Mouse (Mus musculus) right cerebral cortex, postnatal 14 days (tissue): Measurements from ENCODE around the gene Gm47791.

Experiments
- DNase-seq: peaks from one replicate; pipeline ENCODE4 v3.0.0; 2022

Gm47791 gene

DNA sequence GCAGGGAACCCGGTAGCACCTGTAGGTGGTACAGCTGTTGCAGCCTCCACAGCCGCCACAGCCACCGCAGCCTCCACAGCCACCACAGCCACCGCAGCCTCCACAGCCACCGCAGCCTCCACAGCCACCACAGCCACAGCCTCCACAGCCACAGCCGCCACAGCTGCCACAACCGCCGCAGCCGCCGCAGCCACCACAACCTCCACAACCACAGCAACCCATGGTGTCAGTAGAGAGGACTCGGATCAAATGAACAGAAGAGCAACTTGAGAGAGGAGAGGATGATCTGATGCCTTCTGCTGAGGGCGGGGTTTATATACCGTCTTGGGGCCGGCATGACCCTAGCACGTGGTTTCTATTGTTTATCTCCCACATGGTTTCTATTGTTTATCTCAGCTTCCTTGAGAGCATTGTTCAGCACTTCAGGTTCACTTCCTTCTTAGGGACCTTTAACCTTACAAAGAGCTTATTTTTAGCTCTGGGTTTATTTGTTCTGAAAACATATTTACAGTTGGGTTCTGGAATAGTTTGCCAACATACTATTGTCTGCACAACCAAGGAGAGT is at the start of gene Gm47791:
Gene Gm47791, minus strand, starts transcription at position 222 of the 565 bp plus-strand sequence.
- no peak for DNase-seq

GRCm38 (mm10) chr1:82820626-82821186 is 49.7 kb upstream of the Gm47791 start:
- no peak for DNase-seq

DNA sequence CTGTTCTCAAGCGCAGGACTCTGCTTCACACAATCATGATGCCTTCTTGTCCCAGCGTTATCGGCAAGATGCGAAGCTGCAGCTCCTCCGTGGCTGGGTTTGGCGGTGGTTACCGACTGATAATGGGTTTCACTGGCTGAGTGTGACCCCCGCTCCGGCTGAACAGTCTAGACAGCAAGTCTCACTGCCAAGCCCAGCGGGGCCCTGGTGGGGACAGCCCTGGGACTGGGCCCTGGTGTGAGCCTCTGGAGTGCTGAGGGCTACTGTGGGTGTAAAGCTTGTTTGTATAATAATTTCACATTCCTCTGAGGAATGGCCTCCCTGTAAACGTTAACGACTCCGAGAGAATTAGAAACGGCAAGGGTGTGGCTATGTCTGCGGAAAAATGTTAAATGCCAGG is 49.1 kb upstream of the Gm47791 start:
- no peak for DNase-seq

DNA sequence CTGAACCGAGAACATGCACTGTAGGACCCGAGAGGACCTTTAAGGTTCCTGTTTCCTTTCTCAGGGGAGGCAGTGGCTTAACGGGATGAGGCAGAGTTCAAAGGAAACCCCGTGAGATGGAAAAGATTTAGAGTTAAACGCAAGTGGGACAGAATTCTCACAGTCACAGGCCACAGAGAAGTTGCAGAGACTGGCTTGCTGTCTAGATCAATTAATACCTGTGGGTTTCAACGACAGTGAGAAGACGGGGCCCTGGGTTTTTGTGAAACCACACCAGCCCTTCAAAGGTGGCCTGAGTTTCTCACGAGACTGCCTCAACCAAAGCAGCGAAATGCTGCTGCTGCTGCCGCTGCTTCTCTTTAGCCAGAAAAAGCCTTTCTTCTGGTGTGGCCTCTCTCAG is 48.3 kb upstream of the Gm47791 start:
- no peak for DNase-seq

DNA sequence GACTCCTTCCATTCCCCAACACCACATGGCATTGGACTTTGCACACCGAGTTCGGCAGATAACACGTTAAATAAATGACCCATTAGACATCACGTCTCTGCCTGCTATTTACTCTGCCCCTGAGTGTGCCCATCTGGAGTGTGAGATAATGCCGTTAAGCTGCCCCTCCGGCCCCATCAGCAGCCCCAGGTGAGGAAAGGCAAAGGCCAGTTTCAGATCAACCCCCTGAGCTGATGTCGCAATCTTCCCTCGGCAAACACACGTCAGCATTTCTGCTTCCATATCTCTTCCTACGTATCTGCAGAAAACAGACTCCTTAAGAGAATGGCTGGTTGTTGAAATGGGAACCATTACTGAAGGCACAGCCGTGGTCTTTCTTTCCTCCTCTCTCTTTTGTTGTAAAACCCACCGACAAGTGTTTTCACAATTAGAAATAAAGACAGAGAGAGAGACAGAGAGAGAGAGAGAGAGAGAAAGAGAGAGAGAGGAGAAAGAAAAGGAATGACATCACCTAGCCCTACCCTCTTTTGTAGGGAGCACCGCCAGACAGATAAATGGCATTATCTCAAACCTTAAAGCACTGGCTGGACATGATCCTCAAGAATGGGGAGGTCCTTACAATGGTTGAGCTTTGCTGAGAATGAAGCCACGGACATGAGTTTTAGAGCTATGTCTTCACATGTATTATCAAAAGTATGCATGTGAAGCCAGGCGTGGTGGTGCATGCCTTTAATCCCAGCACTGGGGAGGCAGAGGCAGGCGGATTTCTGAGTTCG is 45.1 kb upstream of the Gm47791 start:
- DNase-seq = no peak

DNA sequence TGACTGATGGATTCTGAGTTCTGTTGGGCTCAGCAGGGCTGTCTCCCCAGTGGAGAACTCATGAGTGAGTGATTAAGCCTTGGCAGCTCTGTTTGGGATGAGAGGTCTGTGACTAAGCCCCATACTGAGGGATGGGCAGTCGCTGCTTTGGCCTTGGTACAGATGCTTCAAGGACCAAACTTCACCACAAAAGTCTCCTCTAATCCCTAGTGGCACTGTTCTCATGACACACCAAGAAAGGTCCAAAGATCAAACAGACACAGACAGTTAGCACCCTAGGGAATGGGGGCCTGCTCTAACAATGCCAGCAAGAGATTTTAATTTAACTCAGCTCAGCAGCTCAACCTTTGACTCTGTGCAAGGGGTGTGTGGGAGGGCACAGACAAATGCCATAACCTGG is 40.7 kb upstream of the Gm47791 start:
- no peak for DNase-seq

DNA sequence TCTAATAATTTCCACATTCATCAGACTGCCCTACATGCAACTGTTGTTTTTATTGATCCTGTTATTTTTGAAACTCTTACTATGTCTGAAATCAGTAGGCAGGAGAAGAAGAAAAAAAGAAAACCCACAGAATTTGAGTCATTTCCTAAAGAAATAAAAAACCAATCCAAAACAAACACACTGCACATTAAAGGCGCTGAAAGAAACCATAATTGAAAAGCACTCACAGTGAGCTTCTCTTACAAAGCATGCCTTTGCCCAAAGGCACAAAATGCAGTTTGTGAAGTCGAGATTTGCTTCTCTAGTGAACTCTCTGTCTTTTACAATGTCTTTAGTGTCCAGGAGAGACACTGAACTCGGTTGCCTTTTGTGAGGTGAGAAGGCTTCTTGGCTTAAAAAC is 37.5 kb upstream of the Gm47791 start:
- no peak for DNase-seq

GRCm38 (mm10) chr1:82807206-82807605 is 36.2 kb upstream of the Gm47791 start:
- no peak for DNase-seq

- no peak for DNase-seq
Observed at GRCm38 (mm10) chr1:82806391-82806790, 35.3 kb upstream of the Gm47791 start.

DNA sequence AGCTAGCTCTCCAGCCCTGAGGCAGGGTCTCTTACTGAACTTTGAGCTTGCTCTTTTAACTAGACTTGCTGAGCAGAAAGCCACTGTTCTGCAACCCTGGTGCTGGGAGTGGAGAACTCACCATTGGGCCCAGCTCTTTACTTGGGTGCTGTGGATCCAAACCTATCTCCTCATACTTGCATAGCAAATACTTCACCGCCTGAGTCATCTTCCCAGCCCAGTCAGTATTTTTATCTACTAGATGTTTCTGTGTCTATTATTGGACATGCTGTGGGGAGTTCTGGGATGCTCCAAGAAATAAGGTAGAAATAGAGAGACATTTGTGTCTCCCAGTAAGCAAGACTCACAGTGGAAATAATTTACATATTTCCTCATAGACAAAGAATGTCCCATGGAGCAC is 33.0 kb upstream of the Gm47791 start:
- no peak for DNase-seq

- peak; percentile 17 for DNase-seq
Observed at GRCm38 (mm10) chr1:82803608-82804007, 32.6 kb upstream of the Gm47791 start.

- no peak for DNase-seq
Observed at GRCm38 (mm10) chr1:82801105-82801783, 30.2 kb upstream of the Gm47791 start.

GRCm38 (mm10) chr1:82798922-82799321 is 27.9 kb upstream of the Gm47791 start:
- no peak for DNase-seq

DNA sequence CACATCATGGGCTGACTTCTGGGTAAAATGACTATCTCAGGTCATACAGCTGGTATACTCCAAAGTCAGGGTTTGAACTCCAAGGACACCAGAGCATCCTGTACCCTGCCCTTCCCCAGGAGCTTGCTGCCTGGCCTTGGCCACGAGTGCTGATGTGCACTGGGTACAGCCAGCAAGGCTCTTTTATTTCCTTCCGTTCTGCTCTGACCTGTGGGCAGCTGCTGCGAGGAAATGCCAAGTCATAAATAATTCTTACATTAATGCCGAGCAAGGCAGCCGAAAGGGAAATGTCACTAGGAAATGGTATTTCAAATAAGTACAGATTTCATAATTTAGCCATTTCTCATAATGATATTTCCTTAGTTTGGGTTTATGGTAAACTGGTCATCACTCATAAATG is 27.3 kb upstream of the Gm47791 start:
- DNase-seq = no peak

DNA sequence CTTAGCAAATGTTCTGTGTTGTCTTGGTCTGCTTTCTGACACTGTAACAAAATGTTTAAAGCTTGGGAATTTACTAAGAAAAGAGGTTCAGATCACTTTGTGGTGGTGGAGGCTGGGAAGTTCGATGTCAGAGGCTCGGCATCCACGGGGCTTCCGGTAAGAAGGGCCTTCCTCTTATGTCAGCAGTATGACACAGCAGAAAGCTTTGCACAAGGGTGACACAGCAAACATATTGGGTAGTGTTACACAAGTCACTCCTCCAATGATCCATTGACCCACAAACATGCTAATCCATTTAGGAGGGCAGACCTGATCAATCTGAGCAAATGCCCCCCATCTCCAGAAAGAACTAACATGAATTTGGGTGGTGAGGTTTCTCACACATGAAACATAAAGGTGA is 26.0 kb upstream of the Gm47791 start:
- DNase-seq = no peak

DNA sequence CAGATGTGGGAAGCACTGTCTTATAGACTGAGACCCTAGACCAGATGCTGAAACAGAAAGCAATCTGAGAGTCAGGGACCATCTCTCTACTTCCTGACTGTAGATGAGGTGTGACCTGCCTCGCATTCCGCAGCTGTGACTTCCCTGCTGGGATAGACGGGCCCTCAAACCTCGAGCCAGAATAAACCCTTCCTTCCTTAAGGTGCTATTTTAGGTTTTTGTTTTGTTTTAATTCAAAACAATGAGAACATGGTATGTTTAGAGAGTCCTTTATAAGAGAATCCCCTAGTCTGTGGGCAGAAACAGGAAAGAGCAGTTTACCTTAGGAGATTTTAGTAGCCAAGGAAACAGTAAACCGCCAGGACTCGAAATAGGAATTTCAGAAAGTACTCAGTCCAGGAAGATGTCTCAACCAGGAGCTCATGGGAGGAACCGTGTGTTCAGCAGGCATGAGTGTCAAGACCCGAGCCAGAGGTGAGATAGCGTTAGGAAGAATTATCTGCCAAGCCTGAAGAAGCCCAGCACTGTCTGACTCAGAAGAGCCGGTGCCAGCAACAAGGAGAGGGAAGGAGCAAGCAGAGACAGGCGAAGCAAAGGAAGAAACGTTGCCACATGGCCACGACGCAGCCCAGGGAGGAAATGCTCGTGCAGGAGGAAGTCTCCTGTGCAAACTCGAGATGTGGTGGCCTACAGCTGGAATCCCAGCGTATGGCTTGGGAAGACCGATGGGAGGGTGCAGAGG is 24.8 kb upstream of the Gm47791 start:
- no peak for DNase-seq

GRCm38 (mm10) chr1:82795211-82795610 is 24.2 kb upstream of the Gm47791 start:
- DNase-seq = no peak

GRCm38 (mm10) chr1:82793986-82794385 is 22.9 kb upstream of the Gm47791 start:
- DNase-seq = no peak

GRCm38 (mm10) chr1:82793110-82793509 is 22.1 kb upstream of the Gm47791 start:
- no peak for DNase-seq

DNA sequence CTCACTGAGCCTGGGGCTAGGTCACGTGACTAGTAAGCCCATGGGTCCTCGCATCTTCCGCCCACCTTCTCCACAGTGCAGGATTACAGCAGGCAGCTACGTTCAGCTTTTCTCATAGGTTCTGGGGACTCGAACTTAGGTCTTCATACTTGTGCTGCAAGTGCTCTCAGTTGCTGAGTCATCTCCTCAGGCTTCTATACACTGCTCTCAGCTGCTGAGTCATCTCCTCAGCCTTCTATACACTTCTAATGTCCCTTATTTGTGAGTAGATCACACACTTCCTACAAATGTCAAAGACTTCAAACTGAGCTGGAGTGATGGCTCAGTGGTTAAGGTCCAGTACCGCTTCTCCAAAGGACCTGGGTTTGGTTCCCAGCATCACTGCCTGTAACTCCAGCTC is 21.2 kb upstream of the Gm47791 start:
- DNase-seq = no peak

DNA sequence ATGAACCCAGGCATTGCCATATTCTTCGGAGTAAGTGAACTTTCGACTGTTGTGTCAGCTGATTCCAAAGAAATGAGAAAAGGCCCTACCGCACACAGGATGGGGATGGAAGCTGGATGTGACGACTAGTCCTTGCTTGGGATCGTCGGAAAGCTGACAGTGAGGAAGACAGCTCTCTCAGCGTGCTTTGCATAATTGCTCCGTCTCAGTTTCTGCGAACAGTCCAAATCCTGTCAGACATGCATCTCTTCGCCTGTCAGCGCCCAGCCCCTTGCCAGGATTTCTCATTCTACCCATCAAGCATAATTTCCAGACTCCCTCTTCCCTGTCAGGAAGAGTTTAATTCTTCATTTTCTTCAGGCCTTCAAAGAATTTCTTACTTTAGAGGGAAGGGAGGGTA is 20.1 kb upstream of the Gm47791 start:
- no peak for DNase-seq

DNA sequence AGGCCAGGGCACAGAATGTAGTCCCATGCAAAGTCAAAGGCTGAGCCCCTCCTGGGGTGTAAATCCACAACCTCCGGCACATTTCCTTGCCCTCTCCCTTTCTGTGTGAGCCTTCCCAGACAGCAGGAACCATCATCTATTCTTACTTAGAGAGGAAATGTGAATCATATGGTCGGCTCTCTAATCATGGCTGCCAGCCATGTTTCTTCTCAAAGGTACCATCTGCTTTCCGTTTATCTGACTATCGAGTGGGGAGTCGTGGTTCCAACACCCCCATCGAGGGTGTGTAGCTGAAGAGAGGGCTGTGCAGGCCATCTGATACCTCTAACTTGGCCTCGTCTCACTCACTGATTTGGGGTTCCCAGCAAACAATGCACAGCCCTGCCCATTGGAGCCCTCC is 17.0 kb upstream of the Gm47791 start:
- DNase-seq = no peak

DNA sequence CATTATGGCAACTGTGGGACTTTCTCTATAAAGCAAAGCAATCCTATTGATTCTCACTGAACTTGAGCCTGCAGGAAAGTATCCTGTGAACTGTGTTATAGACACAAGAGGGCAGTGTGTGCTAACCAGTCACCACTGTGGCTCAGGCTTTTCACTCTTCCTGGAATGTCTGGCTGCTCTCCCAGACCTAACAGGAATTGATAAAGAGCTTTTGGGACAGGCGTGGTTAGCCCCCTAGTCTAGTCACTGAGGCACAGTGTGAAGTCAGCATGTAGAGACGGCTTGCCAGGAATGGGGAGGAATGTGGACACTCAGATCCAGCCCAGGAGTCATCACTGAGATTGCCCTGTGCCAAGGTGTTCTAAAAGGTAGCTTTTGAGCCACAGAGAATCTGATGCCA is 16.4 kb upstream of the Gm47791 start:
- peak; percentile 38 for DNase-seq
